Mouse (Mus musculus) lung, adult 2 months (tissue): ENCODE measurements around the gene 4930503B20Rik.

Source experiments
- CTCF ChIP-seq: fragments of 200-500 bp; IDR thresholded peaks from 2 replicates; pipeline ENCODE4 v1.5.1; 2011; ENCODE audit warnings: mild to moderate bottlenecking, low read length, control low read depth; ENCODE audit not compliant: insufficient read depth
- POLR2A ChIP-seq: fragments of 200-500 bp; IDR thresholded peaks from 2 replicates; pipeline ENCODE4 v1.6.1; 2011; ENCODE audit warnings: low read depth, mild to moderate bottlenecking, control low read depth, low read length, borderline replicate concordance; ENCODE audit errors: extremely low read depth

DNA sequence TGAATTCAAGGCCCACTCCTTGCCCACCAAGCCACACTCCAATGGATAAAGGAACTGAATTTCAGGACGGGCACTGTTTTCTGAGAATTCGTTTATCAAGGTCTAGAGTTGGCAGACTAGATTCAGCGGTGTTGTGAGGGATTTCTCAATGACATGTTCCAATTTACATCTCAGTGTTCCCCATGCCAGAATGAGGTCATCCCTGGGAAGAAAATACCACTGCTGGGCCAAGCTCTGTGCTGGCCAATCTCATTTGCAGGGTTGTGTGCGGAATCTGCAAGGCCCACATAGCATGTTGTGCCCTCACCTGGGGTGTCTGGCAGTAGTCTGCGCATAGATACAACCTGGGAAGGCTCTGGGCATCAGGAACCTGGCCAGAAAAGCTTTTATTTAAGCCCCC, 8.2 kb upstream of the 4930503B20Rik start:
- TF ChIP-seq CTCF = no peak
- TF ChIP-seq POLR2A = no peak
